Mouse (Mus musculus): Measurements from ENCODE around the gene Fam53b.

DNA sequence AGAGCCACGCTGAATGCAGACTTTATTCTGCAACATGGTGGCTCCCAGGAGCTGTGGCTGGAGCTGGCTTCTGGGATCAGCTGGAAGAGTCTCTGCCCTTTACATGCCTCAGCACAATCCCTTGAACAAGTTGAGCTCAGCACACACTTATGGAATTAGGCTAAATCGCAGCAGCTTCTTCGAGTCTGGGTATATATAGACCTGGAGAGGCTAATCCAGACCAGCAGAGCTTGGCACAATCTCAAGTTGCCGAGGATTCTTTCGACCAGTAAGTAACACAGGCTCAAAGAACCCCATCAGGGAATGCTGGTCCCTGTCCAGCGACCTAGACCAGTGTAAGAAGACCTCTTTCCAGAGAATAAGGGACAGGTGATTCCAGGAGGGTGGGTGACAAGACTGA lies 31.8 kb downstream of the Fam53b start:
- no peak for TF ChIP-seq CTCF (IDR thresholded peaks at IDR 0.05; ENCODE audit: low read depth, low read length)
- no peak for TF ChIP-seq POLR2A (IDR thresholded peaks at IDR 0.05; ENCODE audit: borderline replicate concordance, low read depth, low read length)
